Comparison of ENCODE assay signal across 13 mouse cellular contexts in genomic region chr4:130919750-130920356, GRCm38 (mm10). TPM values are rescaled to one million over a fixed set of nuclear protein-coding genes. Genes with fewer than 3 reads are reported as not detected.
DNase-seq lines count a peak whose midpoint lies in the region; ATAC-seq and TF ChIP-seq lines count a peak whose summit lies in the region.
"Had no signal": no experiment of that assay in that cellular context is flagged by ENCODE, and none has a peak within 500 bp of the region (broad histone marks: within the 10 kb centered on the region; RNA-seq: fewer than 3 reads in every experiment).

No protein-coding gene starts in this region.

- no peak for ATAC-seq in lung, embryonic 14.5 days (ENCODE audit: insufficient read depth)
- peak; percentile 46 for ATAC-seq in megakaryocyte progenitor cell, adult 5-6 weeks (replicated peaks; ENCODE audit: poor library complexity)
- no peak for ATAC-seq in activated CD4-positive, CD25-positive, alpha-beta regulatory T cell, adult 4 months
- ATAC-seq in erythroid progenitor cell, adult 5-6 weeks (replicated peaks; ENCODE audit: low FRiP score, poor library complexity, severe bottlenecking): no peak

- no peak overlapping the region for H3K27ac ChIP-seq in lung, embryonic 14.5 days (ENCODE audit: low read depth)

- DNase-seq in lung, embryonic 14.5 days: peak; percentile 70
- DNase-seq in lung, postnatal 14 days: no peak
- peak; percentile 37 for DNase-seq in ZHBTc4 (ENCODE audit: low read depth, low spot score)
- DNase-seq: cerebellum, postnatal 36 days; gastrocnemius, postnatal 36 days; heart, postnatal 36 days; kidney, postnatal 36 days had no signal

- H3K4me2 ChIP-seq in lung, embryonic 14.5 days: no peak overlapping the region

- H3K27me3 ChIP-seq in lung, embryonic 14.5 days (ENCODE audit: insufficient read depth, low read length): no peaks in the 10 kb centered on the region
- H3K27me3 ChIP-seq in E14TG2a.4 (ENCODE audit: insufficient read depth, low read length): no peaks in the 10 kb centered on the region

- TF ChIP-seq CTCF in lung, embryonic 14.5 days (IDR thresholded peaks at IDR 0.05; ENCODE audit: low read depth): no peak
- no peak for TF ChIP-seq CTCF in E14TG2a.4 (conservative IDR thresholded peaks at IDR 0.05; ENCODE audit: low read length)

- H3K4me1 ChIP-seq in lung, embryonic 14.5 days (ENCODE audit: insufficient read depth): peaks cover 5% of the 10 kb centered on the region; the same call in 1 of the 2 replicates
- H3K4me1 ChIP-seq in E14TG2a.4 (replicated peaks; ENCODE audit: low read depth, low read length): peaks cover 99% of the 10 kb centered on the region

- no peaks in the 10 kb centered on the region for H3K9me3 ChIP-seq in lung, embryonic 14.5 days (ENCODE audit: low read depth, low read length)
- no peaks in the 10 kb centered on the region for H3K9me3 ChIP-seq in E14TG2a.4 (ENCODE audit: low read length)

- WGBS in lung, embryonic 14.5 days: 48% methylated on average over 9 of the region's 9 CpGs

- no peak overlapping the region for H3K4me3 ChIP-seq in lung, embryonic 14.5 days (ENCODE audit: low read depth, low read length)
- 0 out of 2 replicates have a peak overlapping the region, but pooled peaks have one; percentile 17 for H3K4me3 ChIP-seq in E14TG2a.4 (replicated peaks; ENCODE audit: low read length)

- no peaks in the 10 kb centered on the region for H3K36me3 ChIP-seq in lung, embryonic 14.5 days (ENCODE audit: insufficient read depth)
- H3K36me3 ChIP-seq in E14TG2a.4 (ENCODE audit: insufficient read depth, low read length): peaks cover 54% of the 10 kb centered on the region

- H3K9ac ChIP-seq in lung, embryonic 14.5 days: no peak overlapping the region

RNA-seq across cellular contexts. Expression of gene Laptm5, which starts 6.9 kb away (rescaled TPM):
- polyA plus RNA-seq in lung, embryonic 14.5 days (2014; fragmentation: Nextera tagmentation; extraction: Ambion mirVana): 39.1 and 42.5 TPM in 2 replicates
- total RNA-seq in megakaryocyte progenitor cell, adult 5-6 weeks (2015): 431 and 454 TPM in 2 replicates
- 127 and 133 TPM in 2 replicates for total RNA-seq in megakaryocyte progenitor cell, adult 5-6 weeks (2017)
- polyA plus RNA-seq in activated CD4-positive, CD25-positive, alpha-beta regulatory T cell, adult 4 months (2017; shearing (Covaris generic)): 1,000 to 10,000 TPM; 1,545 to 2,139 TPM
- 141 and 163 TPM in 2 replicates for total RNA-seq in erythroid progenitor cell, adult 5-6 weeks (2015; ENCODE audit: low replicate concordance)
- total RNA-seq in erythroid progenitor cell, adult 5-6 weeks (2017; ENCODE audit: low replicate concordance): 32.7 and 33.9 TPM in 2 replicates

RNA-seq across cellular contexts. Expression of gene Matn1, which starts 24.3 kb away (rescaled TPM):
- not detected in 2 replicates for polyA plus RNA-seq in lung, embryonic 14.5 days (2014; fragmentation: Nextera tagmentation; extraction: Ambion mirVana)
- total RNA-seq in megakaryocyte progenitor cell, adult 5-6 weeks (2015): not detected in 2 replicates
- not detected in 2 replicates for total RNA-seq in megakaryocyte progenitor cell, adult 5-6 weeks (2017)
- under 1 TPM in 1 of 2 experiments, not detected in 1; 0.23 TPM for polyA plus RNA-seq in activated CD4-positive, CD25-positive, alpha-beta regulatory T cell, adult 4 months (2017; shearing (Covaris generic))
- not detected in 2 replicates for total RNA-seq in erythroid progenitor cell, adult 5-6 weeks (2015; ENCODE audit: low replicate concordance)
- total RNA-seq in erythroid progenitor cell, adult 5-6 weeks (2017; ENCODE audit: low replicate concordance): not detected in 2 replicates
- total RNA-seq: adrenal gland, postnatal 4 days; gastrocnemius, postnatal 36 days; heart, postnatal 36 days; neutrophil, adult 5-6 weeks had no signal
